Mouse (Mus musculus): ENCODE data around the gene Yjefn3.

Gene Yjefn3

DNA sequence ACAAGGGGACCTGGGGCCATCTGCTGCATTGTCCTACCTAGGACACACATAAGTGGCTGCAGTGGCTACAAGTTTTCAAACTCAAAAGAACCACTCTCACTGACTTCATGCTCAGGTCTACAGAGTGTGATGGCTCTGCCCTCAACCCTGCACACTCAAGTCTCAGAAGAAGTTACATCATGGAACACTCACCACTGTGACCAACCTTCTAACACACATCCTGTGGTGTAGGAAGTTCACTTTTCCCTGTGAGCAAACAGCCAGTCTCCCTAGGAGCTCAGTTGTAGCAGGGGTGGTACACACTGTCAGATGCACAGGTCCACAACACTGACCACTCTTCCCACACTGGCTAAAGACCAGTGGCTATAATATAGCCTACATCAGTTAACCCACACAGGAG, 16.0 kb upstream of the Yjefn3 start:
- TF ChIP-seq GATA4 (IDR thresholded peaks at IDR 0.05; ENCODE audit: insufficient replicate concordance, low read length) = no peak

DNA sequence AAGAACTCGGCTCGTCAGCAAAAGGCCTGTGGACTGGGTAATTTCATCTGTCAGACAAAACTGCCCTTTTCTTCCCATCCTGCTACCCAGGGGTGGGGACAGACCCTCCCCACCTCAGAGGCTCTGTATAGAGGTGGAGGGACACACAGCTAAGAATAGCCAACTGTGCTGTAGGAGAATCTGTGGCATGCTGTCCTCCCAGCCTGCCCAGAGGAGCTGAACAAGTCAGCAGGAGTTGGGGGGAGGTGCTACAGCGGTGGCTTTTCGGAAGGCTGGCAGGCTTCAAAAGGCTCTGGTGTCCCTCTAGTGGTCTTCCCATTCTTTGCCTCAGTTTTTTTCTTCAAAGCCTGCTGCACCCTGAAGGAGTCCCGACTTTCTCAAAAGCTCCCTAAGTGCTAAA, 13.2 kb upstream of the Yjefn3 start:
- TF ChIP-seq GATA4 (IDR thresholded peaks at IDR 0.05; ENCODE audit: insufficient replicate concordance, low read length) = no peak

DNA sequence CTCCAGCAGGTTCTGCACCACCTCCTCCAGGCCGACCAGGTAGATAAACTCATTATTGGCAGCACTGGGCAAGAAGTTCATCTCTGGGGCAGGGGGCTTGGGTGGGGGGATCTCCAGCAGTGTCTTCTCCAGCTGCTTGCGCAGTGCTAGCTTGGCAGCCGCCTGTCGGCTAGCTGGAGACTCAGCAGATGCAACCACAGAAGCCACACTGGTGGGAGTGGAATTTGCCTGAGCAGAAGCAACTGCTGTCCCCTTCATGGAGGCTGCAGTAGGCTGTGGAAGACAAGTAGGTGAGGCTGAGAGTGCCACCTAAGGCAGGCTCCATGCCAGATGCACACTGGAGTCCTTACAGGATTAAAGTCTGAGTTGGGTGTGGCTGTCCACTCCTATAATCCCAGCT, 12.0 kb upstream of the Yjefn3 start:
- TF ChIP-seq GATA4 (IDR thresholded peaks at IDR 0.05; ENCODE audit: insufficient replicate concordance, low read length) = no peak

DNA sequence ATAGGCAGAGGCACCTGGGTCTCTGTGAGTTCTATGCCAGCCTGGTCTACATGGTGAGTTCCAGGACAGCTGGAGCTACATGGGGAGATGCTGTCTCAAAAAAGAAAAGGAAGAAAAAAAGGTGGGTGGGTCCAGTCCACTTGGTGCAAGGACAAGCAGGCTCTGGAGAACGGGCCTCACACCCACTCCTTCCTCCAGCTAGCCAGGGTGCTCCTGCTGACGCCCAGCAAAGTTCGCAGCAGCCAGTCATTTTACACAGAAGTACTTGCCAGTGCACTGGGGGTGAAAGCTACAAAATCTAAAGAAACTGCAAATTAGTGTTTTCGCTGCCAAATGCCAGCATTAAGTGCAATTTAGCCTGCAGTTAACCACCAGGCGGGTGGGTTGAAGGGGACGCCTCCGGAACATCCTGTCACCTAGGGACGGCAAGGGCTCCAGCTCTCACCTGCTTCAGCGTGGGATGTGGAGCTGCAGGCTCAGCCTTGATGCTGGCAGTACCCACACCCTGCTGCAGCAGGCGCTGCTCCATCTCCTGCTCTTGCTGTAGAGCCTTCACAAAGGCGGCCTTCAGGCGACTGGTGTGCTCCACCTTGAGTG, 10.1 kb upstream of the Yjefn3 start:
- TF ChIP-seq GATA4 (IDR thresholded peaks at IDR 0.05; ENCODE audit: insufficient replicate concordance, low read length) = no peak

DNA sequence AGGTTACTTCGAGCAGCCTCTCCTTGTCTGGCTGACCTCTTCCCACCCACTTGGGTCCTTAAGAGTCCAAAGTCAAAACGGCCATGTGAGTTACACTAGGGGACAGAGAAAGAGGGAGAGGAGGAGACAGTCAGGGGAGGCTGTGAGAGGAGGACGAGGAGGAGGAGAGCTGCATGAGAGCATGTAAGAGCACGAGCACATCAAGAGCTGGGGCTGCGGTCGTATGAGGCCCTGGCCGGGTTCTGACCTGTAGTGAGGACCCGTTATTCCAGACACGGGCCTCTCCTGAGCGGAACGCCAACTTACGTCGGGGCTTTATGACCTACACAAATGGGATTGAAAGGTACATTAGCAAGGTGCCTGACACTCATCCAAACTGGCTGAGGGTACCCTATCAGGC, 9.4 kb upstream of the Yjefn3 start:
- TF ChIP-seq GATA4 (IDR thresholded peaks at IDR 0.05; ENCODE audit: insufficient replicate concordance, low read length) = no peak

DNA sequence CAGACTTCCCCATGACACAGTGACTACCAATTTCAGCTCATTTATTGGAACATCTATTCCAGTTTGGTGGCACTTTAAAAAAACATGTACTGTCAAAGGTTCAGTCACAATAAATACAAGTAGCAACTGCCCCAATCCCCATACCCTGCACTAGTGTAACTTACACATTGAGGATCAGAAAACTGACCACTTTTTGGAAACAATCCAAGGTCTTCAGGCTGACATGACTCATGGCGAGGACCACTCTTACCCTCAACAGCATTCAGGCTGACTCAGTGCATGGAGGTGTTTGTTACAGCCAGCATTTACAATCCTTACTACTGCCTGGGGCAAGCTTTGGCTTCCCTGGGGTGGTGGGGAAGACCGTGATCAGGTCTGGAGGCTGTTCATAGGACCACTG, 4.6 kb upstream of the Yjefn3 start:
- no peak for TF ChIP-seq GATA4 (IDR thresholded peaks at IDR 0.05; ENCODE audit: insufficient replicate concordance, low read length)

DNA sequence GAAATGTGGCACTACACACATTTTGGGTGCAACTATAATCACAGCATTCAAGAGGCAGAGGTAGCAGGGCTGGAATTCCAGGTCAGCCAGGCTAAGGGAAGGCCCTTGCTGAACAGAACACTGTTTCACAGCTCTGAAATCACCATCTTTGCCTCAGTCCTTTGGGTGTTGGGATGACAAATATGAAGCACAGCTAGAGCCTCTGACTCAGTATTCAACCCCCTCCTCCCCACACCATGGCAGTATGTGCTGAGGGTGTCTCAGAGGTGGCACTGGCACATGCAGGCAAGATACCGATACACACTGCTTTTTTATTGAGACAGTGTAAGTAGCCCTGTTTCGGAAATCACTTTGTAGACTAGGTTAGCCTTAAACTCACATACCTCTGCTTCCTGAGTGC, 3.7 kb upstream of the Yjefn3 start:
- TF ChIP-seq GATA4 (IDR thresholded peaks at IDR 0.05; ENCODE audit: insufficient replicate concordance, low read length) = no peak

DNA sequence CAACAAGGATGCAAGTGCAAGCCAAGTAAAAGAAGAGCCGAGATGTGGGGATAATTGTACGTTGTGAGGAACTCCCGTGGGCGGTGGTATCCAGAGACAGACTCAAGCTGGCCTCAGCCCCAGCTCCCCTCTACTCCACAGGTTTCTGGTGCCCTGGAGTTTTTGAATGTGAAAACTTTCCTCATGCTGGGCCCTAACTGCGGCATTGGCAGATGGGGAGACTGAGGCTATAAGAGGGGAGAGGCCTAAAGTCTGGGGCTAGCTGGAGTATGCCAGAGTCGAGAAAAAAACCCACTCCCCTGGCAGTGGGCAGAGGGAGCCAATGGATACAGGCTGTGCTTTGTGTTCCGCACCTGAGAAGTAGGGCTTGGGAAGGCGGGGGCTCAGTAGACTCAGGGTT, 1.6 kb upstream of the Yjefn3 start:
- no peak for TF ChIP-seq GATA4 (IDR thresholded peaks at IDR 0.05; ENCODE audit: insufficient replicate concordance, low read length)

DNA sequence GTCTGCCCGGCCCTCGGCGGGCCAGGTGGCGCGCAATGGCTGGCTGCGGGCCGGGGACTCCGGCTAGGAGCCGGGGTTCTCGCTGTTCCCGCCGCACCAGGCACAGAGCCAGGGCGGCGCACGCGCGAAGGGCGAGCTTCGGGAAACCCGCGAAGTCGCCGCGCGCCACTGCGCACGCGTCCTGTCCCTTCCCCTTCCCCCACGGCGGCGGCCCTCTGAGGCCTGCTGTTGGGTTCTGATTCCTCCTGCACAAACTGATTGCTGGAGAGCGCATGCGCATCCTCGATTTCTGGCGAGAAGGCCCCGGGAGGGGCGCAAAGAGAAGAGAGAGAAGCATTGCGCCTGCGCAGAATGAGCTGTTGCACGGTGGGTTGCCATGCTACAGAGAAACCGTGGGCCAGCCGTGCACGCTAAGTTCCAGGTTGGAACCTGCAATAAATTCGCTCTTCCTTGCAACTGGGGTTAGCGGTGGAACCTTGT, 591 bp upstream of the Yjefn3 start:
- TF ChIP-seq GATA4 (IDR thresholded peaks at IDR 0.05; ENCODE audit: insufficient replicate concordance, low read length) = peak; percentile 88; the same call in 1 of the 2 replicates

DNA sequence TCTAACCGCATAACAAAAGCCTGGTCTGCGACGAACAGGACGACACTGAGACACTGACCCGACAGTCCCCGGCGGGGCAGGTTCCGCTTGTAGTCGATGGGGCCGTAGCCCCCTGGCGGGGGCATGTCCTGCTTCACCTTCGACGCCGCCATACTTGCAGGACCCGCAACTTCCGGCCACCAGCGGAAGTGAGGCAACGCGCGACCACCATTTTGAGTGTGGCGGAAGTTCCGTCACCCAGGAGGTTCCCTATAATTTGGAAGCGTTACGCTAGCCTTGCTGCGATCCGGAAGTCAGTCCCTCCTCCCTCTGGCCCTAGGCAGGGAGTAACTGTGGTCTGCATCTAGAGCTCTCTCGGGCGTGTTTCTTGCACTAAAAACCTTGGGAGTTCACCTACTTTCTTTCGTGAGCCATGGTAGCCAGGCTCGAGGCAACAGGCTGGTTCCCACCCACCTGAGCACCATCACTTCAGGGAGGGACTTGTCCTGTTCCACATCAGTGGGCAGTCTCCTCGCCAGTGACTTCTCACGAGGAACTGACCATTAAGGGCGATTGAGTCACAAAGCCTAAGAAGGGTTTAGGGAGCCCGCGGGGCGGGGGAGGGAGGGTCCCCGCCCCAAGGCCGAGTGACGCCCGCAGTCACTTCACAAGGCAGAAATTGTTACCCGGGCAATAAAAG, 889 bp downstream of the Yjefn3 start:
- TF ChIP-seq GATA4 (IDR thresholded peaks at IDR 0.05; ENCODE audit: insufficient replicate concordance, low read length) = no peak

DNA sequence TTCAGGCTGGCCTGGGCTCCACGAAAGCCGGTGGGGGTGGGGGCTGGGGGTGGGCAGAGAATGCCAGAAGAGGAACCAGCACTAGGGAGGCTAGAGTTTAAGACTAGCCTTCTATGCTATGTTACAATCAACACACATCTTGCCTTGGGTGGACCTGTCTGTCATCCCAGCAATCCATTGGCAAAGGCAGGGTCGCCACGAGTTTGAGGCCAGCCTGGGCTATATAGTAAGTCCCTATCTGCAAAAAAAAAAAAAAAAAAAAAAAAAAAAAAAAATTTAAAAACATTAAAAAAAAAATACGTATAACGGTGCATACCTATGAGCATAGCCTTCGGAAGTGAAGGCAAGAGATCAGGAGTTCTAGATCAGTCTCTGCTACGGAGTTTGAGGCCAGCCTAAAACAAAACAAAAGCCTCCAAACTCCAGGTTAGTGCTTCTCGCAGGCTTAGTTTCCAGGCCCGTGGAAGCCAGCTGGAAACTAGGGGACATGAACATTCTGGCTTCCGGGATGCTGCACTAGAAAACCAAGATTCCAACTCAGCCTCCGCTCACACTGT, 1.5 kb downstream of the Yjefn3 start:
- no peak for TF ChIP-seq GATA4 (IDR thresholded peaks at IDR 0.05; ENCODE audit: insufficient replicate concordance, low read length)

DNA sequence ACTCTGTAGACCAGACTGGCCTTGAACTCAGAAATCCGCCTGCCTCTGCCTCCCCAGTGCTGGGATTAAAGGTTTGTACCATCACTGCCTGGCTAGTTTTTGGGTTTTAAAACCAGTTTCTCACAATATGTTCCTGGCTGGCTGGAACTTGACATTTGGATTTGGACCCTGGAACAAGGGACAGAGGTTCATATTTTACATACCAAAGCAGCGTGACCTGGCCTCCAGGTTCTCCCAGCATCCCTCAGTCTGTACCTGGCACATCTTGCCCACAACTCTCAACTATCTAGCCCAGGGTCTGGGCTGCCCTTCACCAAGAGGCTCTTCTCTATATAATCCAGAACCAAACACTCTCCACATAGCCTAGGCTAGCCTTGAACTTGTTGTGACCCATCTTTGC, 2.6 kb downstream of the Yjefn3 start:
- TF ChIP-seq GATA4 (IDR thresholded peaks at IDR 0.05; ENCODE audit: insufficient replicate concordance, low read length) = no peak

DNA sequence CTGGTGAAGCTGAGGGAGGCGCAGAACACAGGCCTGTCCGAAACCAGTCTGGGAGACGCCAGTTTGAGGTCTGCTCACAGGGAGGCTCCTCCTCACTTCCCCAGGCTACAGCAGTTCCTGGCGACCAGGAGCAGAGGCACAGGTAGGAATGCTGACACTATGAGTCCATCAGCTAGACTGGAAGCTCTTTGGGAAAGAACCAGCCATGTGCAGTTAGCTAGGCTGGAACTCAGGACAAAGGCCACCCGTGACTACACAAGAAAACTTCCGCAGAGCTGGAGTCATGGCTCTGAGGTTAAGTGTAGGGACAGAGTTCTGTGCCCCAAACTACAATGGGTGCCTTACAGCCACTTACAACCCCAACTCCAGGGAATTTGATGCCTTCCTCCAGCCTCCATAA, 4.7 kb downstream of the Yjefn3 start:
- no peak for TF ChIP-seq GATA4 (IDR thresholded peaks at IDR 0.05; ENCODE audit: insufficient replicate concordance, low read length)

DNA sequence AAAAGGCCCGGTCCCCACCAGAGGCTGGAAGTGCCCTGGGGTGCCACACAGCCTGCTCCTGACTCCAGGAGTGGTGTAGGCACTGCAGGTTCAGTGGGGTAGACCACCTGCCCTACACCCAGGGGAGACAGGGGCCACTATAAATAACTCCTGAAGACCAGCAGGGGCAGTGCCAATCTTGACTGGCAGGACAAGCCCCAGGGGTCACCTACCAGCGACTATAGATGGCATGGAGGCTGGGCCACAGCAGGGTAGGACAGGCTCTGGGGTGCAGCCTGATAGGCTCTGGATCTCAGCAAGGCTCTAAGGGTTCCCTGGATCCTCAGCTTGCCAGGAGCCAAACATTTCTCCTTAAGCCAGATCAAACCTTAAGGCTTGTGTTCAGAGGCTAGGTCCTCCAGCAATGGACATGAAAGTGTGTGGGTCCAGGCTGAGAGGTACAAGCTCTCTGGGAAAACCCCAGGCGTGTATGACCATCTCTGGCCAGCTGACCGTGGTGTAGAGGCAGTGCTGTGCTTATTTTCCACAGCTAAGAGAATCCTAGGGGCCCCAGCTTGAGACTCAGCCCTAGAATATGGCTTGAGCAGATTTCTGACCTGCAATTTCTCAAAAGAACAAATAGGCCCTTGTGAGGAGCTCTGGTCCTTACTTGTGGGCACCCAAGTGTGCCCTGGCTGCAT, 6.6 kb downstream of the Yjefn3 start:
- TF ChIP-seq GATA4 (IDR thresholded peaks at IDR 0.05; ENCODE audit: insufficient replicate concordance, low read length) = no peak

DNA sequence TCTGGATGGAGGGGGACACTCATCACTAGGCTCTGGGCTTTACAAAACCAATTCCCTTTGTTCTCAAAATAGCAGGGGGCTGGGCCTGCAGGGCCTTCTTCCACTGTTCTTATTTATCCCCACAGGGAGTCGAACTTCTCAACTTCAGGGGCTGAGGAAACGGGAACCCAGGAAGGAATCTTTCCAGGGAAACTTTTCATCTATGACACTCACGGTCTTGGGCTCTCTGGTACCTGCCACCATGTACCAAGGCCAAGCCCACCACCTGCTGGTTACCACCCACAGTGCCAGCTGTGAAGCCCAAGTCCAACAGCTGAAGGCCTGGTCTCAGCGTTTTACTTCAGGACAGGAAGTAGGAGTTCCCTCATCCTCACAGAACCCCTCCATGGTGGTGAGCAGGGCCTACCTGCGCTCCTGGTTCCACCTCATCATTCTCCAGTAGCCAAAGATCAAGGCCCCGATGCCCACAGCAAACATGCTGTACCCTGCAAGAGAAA, 7.6 kb downstream of the Yjefn3 start:
- no peak for TF ChIP-seq GATA4 (IDR thresholded peaks at IDR 0.05; ENCODE audit: insufficient replicate concordance, low read length)

DNA sequence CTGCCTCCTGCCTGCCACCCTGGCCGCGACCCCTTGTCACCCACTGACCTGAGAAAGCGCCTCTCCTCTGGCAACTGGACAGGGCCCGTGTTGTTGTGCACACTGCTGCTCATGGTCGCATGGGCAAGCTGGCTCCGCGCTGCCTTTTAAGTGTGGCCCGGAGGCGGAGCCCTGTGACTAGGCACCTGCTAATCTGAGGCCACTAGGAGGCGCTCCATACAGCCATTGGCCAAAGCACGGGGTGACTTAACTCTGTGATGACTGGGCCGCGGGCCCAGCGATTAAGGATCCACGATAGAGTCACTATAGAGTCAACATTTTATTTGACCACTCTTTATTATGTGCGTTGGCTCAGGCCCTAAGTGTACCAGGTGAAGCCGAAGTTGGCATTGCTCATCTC, 8.6 kb downstream of the Yjefn3 start:
- no peak for TF ChIP-seq GATA4 (IDR thresholded peaks at IDR 0.05; ENCODE audit: insufficient replicate concordance, low read length)

Data from liver, adult (tissue).